Mouse (Mus musculus) heart, adult 2 months (tissue): ENCODE measurements around the gene Plscr3. TPM values are rescaled to one million over a fixed set of nuclear protein-coding genes. Genes with fewer than 3 reads are reported as not detected.

Source experiments
- DNase-seq, 2 experiments: peaks; one replicate each; pipeline ENCODE4 v3.0.0; 2021
- H3K27ac ChIP-seq: fragments of 200-600 bp; 2 replicates; pipeline ENCODE4 v1.8.1; 2022
- H3K27me3 ChIP-seq: fragments of 200-500 bp; 2 replicates; pipeline ENCODE4 v1.6.1; 2012; ENCODE audit warnings: mild to moderate bottlenecking, low read length, inconsistent platforms, mixed read lengths; ENCODE audit not compliant: control insufficient read depth, insufficient read depth
- H3K36me3 ChIP-seq: fragments of 200-500 bp; 2 replicates; pipeline ENCODE4 v1.6.1; 2012; ENCODE audit warnings: low read length, inconsistent platforms; ENCODE audit not compliant: control insufficient read depth, insufficient read depth
- H3K4me1 ChIP-seq: fragments of 200-500 bp; 2 replicates; pipeline ENCODE4 v1.6.1; 2011; ENCODE audit warnings: low read length; ENCODE audit not compliant: control insufficient read depth, insufficient read depth
- H3K4me3 ChIP-seq: fragments of 200-600 bp; 2 replicates; pipeline ENCODE4 v1.8.1; 2022
- H3K79me2 ChIP-seq: fragments of 200-500 bp; replicated peaks from 2 replicates; pipeline ENCODE4 v1.6.1; 2012; ENCODE audit warnings: mild to moderate bottlenecking, inconsistent platforms, low read length, moderate library complexity, mixed read lengths; ENCODE audit not compliant: control insufficient read depth, insufficient read depth
- H3K9ac ChIP-seq: fragments of 200-500 bp; 2 replicates; pipeline ENCODE4 v1.6.1; 2012; ENCODE audit warnings: low read depth, mild to moderate bottlenecking, control low read depth, inconsistent platforms, low read length, mixed read lengths
- CTCF ChIP-seq: fragments of 200-600 bp; IDR thresholded peaks from 2 replicates; pipeline ENCODE4 v1.8.1; 2022; ENCODE audit warnings: antibody characterized with exemption, mild to moderate bottlenecking, moderate library complexity
- EP300 ChIP-seq: fragments of 200-500 bp; IDR thresholded peaks from 2 replicates; pipeline ENCODE4 v1.6.1; 2011; ENCODE audit warnings: low read depth, low read length, control low read depth; ENCODE audit not compliant: insufficient read depth
- POLR2A ChIP-seq: fragments of 200-500 bp; IDR thresholded peaks from 2 replicates; pipeline ENCODE4 v1.6.1; 2011; ENCODE audit warnings: mild to moderate bottlenecking, low read depth, low read length, control low read depth; ENCODE audit not compliant: insufficient read depth
- WGBS: fragments of 180-500 bp; shearing (Covaris S2); methylation state at CpG from one replicate; pipeline ENCODE4 v1.1.7; 2018; 5-methylcytosine and 5-hydroxymethylcytosine counted together
- intact Hi-C: fragments of 180-260 bp; cut with DNase I; formaldehyde crosslinking; loops from one replicate; pipeline ENCODE4 v1.15.1; 2025
- polyA plus RNA-seq: library from polyadenylated mRNA; depleted of rRNA; stranded (reverse); fragments of >200 nt; gene quantifications from 2 replicates; pipeline ENCODE4 v1.2.3, GENCODE M21; 2012
- total RNA-seq, 2 experiments: library from RNA; stranded (reverse); gene quantifications; 2 replicates each; pipeline ENCODE4 v1.2.3; 2021

Plscr3 gene
- total and polyA plus RNA-seq, 3 experiments = 21.2 to 48.3 (median 22.4) TPM

DNA sequence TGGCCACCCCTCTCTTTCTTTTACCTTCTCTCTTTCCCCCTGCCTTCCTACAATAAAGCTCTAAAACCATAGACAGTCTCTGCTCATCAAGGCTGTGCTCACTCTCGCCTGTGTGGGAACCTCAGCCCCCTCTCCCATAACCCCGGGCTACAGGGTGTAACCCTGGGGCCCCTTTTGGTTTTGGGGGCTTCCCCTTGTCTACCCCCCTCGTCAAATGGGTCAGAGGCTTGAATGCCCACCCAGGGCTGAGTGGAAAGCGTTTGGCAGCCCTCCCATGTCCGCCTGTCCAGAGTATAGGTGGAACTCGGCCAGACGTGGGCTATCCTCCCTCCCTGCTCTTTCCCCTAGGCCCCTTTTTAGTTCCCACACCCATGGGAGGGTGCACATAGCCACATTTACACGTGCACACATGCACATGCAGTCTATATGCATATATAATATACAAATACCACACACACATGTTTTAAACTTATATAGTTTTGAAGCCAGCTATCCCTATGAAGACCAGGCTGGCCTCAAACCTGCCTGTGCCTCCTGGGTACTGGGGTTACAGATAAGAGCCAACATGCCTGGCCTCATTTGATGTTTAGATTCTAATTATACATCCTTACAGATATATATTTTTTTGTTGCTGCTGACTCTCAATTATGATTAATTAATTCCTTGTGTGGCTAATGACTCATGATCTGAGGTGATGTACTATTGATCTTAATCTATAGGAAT, 18.1 kb downstream of the Plscr3 start:
- H3K79me2 ChIP-seq = no peaks in the 10 kb centered on the region
- intact Hi-C loops = no loop called here
- WGBS = 42% methylated on average over 8 of the region's 8 CpGs
- peaks cover 7% of the 10 kb centered on the region for H3K4me1 ChIP-seq
- no peak for DNase-seq
- TF ChIP-seq POLR2A (no peak), EP300 (no peak), CTCF (no peak)
- no peaks in the 10 kb centered on the region for H3K27me3 ChIP-seq
- H3K9ac ChIP-seq = no peak overlapping the region
- no peak overlapping the region for H3K27ac ChIP-seq
- no peak overlapping the region for H3K4me3 ChIP-seq
- no peaks in the 10 kb centered on the region for H3K36me3 ChIP-seq

DNA sequence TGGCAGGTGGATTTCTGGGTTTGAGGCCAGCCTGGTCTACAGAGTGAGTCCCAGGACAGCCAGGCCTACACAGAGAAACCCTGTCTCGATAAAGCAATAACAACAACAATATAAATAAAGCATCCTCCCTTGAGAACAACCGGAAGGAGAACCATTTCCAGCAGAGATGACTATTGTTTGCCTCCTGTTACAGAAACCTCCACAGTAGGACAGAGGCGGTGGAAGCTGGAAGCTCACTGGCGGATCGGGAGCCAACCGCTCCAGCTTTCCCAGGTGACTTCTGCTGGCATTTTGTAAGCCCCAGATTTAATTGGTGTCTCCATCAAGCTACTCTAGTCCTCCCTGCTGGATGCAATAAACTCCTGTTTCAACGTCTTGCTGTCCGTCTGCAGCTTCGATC, 19.4 kb downstream of the Plscr3 start:
- Histone ChIP-seq H3K4me1 (peaks cover 7% of the 10 kb centered on the region), H3K9ac (no peak overlapping the region), H3K27me3 (no peaks in the 10 kb centered on the region), H3K79me2 (no peaks in the 10 kb centered on the region), H3K4me3 (no peak overlapping the region), H3K27ac (peak overlapping the region; percentile 18), H3K36me3 (no peaks in the 10 kb centered on the region)
- intact Hi-C loops = no loop called here
- WGBS = 61% methylated on average over 9 of the region's 9 CpGs
- peak; percentile 51; the same call in 1 of the 2 replicates for TF ChIP-seq POLR2A
- TF ChIP-seq CTCF = no peak
- no peak for TF ChIP-seq EP300
- no peak for DNase-seq

DNA sequence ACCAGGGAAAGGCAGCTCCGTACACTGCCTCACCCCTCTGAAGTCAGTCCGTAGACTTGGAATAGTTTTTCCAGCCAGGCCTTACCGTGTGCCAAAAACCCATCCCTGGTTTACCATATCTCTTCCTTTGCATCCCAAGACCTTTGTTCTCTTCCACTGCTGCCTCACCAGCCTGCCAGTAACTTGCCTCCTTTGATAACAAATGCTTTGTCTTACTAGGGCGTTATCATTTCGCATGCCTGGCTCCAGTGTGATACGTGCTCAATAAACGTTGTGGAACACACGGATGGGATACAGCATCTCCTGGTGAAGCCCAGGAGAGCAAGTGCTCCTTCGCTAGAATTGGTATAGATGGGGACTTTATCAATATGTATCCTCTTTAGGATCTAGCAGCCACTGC, 21.2 kb downstream of the Plscr3 start:
- no peak overlapping the region for H3K27ac ChIP-seq

DNA sequence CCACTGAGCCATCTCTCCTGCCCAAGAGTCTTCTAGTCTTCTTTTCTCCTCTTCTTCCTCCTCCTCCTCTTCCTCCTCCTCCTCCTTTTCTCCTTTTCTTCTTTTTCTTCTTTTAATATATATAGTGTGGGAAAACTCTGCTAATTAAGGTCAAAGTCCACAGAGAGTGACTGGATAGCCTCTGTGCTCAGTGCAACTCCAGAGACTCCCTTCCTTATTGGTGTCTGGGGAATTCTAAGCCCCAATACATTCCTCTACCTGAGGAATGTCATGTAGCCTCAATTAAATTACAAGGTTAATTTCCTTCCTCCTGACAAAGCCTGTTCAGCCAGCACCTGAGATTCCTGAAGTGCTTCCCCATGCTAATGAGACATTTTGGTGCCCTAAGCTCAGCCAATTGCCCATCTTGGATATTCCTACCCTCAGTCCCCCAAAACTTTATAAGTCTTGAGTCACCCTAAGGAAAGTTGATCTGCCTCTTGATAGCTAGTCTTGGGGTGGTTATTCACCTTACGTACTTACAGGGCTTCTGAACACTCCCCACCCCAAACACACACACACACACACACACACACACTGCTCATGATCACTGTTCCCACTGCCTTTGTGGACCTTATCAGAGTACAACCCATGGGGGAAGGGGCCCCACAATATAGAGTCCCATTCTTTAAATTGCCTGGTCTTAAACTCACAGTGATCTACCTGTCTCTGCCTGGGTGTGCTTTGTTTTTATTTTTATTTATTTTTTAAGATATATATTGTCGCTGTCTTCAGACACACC, 24.3 kb downstream of the Plscr3 start:
- Histone ChIP-seq H3K36me3 (no peaks in the 10 kb centered on the region), H3K27me3 (no peaks in the 10 kb centered on the region), H3K4me1 (0 out of 2 replicates have a peak, but pooled peaks cover 3% of the 10 kb centered on the region), H3K79me2 (no peaks in the 10 kb centered on the region), H3K27ac (no peak overlapping the region), H3K9ac (no peak overlapping the region), H3K4me3 (no peak overlapping the region)
- WGBS = 86% methylated on average over 2 of the region's 2 CpGs
- no peak for DNase-seq
- intact Hi-C loops = no loop called here
- TF ChIP-seq POLR2A = no peak
- TF ChIP-seq EP300 = no peak

More for the DNA sequence above, 21.2 kb downstream of the Plscr3 start:
- Histone ChIP-seq H3K27me3 (no peaks in the 10 kb centered on the region), H3K9ac (no peak overlapping the region), H3K4me1 (peaks cover 7% of the 10 kb centered on the region), H3K36me3 (no peaks in the 10 kb centered on the region), H3K79me2 (no peaks in the 10 kb centered on the region), H3K4me3 (no peak overlapping the region)
- TF ChIP-seq EP300 (no peak), POLR2A (no peak), CTCF (no peak)
- no peak for DNase-seq
- intact Hi-C loops = no loop called here
- 36% methylated on average over 9 of the region's 9 CpGs for whole genome bisulfite sequencing

DNA sequence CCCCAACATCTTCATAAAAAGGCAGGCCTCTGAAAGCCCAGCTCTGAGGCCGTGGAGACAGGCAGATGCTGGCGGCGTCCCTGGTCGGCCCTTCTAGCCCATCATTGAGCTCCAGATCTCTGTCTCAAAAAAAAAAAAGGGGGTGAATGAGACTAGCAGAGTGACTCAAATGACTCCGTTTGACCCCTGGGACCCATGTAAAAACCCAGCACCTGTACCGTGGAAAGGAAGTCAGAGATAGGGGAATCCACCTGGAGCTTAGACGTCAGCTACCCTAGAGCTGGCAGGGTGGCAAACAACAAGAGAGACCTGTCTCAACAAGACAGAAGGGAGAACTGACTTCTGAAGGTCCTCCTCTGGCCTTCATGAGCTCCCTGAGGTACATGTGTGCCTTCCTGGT, 25.6 kb downstream of the Plscr3 start:
- no peak for TF ChIP-seq POLR2A
- TF ChIP-seq CTCF = no peak
- H3K79me2 ChIP-seq = no peaks in the 10 kb centered on the region
- no peak overlapping the region for H3K9ac ChIP-seq
- no peak overlapping the region for H3K4me3 ChIP-seq
- no peak overlapping the region for H3K27ac ChIP-seq
- no peaks in the 10 kb centered on the region for H3K27me3 ChIP-seq
- H3K36me3 ChIP-seq = no peaks in the 10 kb centered on the region
- no peak for DNase-seq
- WGBS = 88% methylated on average over 7 of the region's 7 CpGs
- peaks cover 3% of the 10 kb centered on the region; the same call in 1 of the 2 replicates for H3K4me1 ChIP-seq
- intact Hi-C loops = no loop called here

DNA sequence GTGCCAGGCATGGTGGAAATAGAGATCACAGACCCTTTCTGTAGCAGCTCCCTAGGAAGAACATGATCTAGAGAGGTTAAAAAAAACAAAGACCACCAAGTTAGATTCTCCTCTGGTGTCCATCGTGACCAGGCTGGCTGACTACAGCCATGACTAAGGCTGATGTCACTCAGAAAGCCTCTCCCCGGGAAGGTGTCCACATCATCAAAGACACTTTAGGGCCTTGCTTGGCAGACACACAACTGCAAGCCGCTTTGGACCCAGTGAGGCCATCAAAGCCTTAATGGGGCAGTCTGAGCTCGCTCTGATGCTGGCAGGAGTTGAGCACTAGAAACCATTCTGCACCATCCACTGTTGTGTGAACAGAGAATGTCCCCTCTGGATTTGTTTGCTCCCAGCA, 26.3 kb downstream of the Plscr3 start:
- H3K4me3 ChIP-seq = no peak overlapping the region
- H3K4me1 ChIP-seq = peaks cover 3% of the 10 kb centered on the region; the same call in 1 of the 2 replicates
- DNase-seq = no peak
- H3K9ac ChIP-seq = no peak overlapping the region
- no peaks in the 10 kb centered on the region for H3K79me2 ChIP-seq
- no peaks in the 10 kb centered on the region for H3K36me3 ChIP-seq
- no peak for TF ChIP-seq EP300
- TF ChIP-seq CTCF = no peak
- TF ChIP-seq POLR2A = no peak
- intact Hi-C loops = no loop called here
- H3K27me3 ChIP-seq = no peaks in the 10 kb centered on the region
- 70% methylated on average over 4 of the region's 4 CpGs for WGBS
- H3K27ac ChIP-seq = no peak overlapping the region
